Mouse (Mus musculus): ENCODE measurements at regions not wholly inside any gene's neighbourhood (a gene's known extent, or its start where the extent isn't known, plus 50 kb on each side); places are given as distances from the start of the nearest gene placed in this dataset.

DNA sequence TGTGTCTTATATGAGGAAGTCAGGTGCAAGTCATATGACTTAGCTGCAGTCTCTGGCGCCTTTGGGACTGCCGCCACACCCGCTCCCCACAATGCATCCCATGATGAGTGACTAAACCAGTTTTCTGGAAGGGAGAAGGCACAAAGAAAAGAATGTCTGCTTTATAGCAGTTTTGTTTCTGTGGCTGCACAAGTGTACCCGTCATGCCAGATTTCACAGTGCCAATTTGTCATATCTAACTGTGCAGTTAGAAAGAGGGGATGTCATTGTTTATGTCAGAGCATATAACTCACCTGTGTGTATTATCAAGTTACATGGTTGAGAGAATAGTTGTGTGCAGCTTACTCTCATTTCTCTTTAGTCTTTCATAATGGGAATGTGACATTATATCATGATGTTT is 586.9 kb upstream of the Marcks start:
- TF ChIP-seq REST (IDR thresholded peaks at IDR 0.05; ENCODE audit: insufficient read depth, insufficient read length), result no peak
- TF ChIP-seq MAX (IDR thresholded peaks at IDR 0.05; ENCODE audit: low read depth), result no peak
- TF ChIP-seq TCF12 (IDR thresholded peaks at IDR 0.05; ENCODE audit: insufficient read depth, poor library complexity, severe bottlenecking), result no peak
- no peak for TF ChIP-seq POLR2A (IDR thresholded peaks at IDR 0.05; ENCODE audit: insufficient read length, low read depth)
- TF ChIP-seq POLR2AphosphoS2 (IDR thresholded peaks at IDR 0.05; ENCODE audit: insufficient read length, low read depth), result no peak
- no peak for TF ChIP-seq E2F4 (IDR thresholded peaks at IDR 0.05; ENCODE audit: insufficient read depth)
- no peak for TF ChIP-seq TCF3 (IDR thresholded peaks at IDR 0.05; ENCODE audit: insufficient read length, low read depth)
- TF ChIP-seq USF1 (IDR thresholded peaks at IDR 0.05; ENCODE audit: low read depth), result no peak
- no peak for TF ChIP-seq CEBPB (IDR thresholded peaks at IDR 0.05; ENCODE audit: insufficient read depth, poor library complexity, severe bottlenecking)

Measured in myocyte (in vitro differentiated cells).